Mouse (Mus musculus): ENCODE measurements around the gene Phf1.
"Not testable (repeated sequence)": the region's sequence is repeated elsewhere in the genome, so short reads cannot be mapped to it uniquely, and the experiment has no call there.

Phf1 gene

GRCm38 (mm10) chr17:26951406-26951805 is 18.6 kb downstream of the Phf1 start:
- DNase-seq (ENCODE audit: low spot score), result no peak

DNA sequence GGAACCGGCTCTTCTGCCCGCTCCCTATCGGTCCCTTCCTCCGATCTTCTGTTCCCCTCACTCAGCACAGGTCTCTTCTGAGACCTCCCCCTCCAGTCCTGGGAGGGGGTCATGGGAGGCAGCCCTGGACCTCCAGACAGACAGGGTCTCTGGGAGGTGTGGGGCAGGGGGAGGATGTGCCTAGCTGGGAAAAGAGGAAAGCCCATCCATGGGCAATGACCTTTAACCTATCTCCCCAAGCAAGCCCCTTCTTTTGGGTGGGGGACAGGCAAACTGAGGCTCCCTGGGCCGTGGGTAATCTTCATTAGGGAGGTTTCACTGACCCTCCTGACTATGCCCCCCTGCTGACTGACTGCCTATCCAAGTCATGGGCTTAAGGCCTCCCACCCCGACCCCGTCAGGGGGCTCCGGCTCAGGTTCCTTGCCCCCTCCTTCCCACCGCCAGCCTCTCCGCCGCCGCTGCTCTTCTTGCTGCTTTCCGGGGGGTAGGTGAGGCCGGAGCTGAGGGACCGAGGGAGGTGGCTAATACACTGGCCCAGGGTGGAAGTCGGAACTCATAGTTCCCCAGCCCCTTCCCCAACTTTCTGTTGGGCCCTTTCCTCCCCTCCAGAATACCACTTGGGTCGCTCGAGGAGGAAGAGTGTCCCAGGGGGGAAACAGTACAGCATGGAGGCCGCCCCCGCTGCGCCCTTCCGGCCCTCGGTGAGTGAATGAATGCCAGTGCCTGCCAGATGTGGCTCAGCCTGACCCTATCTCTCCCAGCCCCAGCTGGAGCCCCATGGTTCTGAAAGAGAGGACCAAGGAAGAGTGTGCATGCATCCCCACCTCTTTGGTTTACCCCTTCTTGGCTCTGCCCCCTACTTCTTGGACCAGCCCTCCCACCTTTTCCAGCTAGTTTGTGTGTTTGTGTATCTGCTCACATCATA is 19.4 kb downstream of the Phf1 start:
- no peak for DNase-seq (ENCODE audit: low spot score)

DNA sequence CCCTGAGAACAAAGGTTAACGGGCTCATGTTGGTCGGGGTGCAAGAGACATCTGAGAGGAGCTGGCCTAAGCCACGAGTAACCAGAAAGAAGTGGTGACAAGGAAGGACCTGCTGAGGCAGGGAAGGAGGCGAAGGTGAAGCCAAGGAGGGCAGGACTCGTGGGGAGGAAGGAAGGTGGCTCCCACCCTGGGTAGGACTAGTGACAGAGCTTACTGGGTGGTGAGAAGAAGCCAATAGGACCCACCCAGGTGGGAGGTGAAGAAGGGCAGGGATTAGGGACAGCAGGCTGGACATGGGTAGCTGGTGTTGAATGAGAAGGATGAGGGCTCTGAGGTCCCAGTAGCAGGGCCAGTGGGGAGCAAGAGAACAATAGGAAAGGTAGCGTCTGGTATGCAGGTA is 20.3 kb downstream of the Phf1 start:
- DNase-seq (ENCODE audit: low spot score), result no peak

DNA sequence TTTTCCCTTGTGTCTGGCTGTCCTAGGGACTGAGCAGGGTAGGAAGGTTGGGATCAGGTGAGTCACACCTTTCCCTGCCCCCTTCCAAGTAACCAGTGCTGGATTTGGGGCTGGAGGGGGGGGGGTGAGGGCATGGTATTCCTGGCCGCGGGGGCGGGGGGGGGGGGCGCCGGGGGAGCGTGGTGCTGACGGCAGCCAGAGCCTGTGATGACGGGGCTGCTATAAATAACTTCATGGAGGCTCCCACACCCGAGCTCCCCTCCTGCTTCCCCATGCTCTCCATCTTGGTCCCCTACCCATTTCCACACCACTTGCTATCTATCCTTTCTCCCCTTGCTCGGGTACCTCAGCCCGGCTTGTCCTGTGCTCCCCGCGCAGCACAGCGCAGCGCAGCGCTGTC is 20.9 kb downstream of the Phf1 start:
- DNase-seq (ENCODE audit: low spot score), result no peak

DNA sequence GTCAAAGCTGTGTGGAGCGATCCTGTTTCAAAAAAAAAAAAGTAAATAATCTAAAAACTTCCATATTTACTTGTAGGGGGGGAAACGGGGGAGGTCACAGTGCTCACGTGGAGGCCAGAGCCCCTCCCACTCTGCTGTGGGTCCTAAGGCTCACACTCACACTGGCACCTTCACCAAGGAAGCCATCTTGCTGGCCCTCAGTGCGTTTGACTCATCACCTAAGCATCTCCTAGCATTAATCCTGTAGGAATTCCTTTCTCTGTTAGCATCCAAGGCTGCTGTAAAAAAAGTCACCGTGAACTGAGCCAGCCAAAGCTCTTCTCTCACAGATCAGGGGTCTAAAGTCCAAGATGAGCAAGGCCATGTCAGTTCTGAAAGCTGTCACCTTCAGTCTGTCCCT is 23.5 kb downstream of the Phf1 start:
- DNase-seq (ENCODE audit: low spot score), result no peak

- DNase-seq (ENCODE audit: low spot score), result no peak
These were observed 24.0 kb downstream of the Phf1 start for GRCm38 (mm10) chr17:26956895-26957294.

GRCm38 (mm10) chr17:26957872-26958271 is 25.0 kb downstream of the Phf1 start:
- DNase-seq (ENCODE audit: low spot score), result no peak

DNA sequence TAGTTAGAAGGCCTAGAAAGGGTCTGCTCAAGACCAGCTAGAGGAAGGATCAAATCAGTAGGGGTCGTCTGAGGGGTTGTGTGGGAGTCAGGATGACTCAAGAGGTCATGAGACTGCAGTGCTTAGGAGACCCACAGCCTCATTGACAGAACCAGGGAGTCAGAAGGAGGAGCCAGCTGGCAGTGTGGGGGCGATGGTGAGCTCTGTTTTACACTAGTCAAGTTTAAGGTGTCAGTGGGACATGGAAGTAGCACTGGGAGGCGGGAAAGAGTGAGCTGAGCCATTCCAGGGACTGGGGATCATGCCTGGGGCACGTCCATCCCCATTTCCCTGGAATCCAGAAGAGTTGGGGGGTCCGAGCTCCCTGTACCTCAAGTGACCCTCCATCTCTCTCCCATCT is 26.0 kb downstream of the Phf1 start:
- DNase-seq (ENCODE audit: low spot score), result no peak

DNA sequence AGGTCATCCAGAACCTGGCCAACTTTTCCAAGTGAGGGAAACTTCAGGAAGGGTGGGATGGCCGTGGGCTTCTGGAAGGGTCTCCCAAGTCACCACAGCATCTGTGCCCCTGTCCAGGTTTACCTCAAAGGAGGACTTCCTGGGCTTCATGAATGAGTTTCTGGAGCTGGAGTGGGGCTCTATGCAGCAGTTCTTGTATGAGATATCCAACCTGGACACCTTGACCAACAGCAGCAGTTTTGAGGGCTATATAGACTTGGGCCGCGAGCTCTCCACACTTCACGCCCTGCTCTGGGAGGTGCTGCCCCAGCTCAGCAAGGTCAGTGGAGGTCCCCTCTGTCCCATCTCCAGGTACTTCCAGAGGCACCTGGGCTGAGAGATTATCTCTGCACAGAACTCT is 27.0 kb downstream of the Phf1 start:
- DNase-seq (ENCODE audit: low spot score), result no peak

DNA sequence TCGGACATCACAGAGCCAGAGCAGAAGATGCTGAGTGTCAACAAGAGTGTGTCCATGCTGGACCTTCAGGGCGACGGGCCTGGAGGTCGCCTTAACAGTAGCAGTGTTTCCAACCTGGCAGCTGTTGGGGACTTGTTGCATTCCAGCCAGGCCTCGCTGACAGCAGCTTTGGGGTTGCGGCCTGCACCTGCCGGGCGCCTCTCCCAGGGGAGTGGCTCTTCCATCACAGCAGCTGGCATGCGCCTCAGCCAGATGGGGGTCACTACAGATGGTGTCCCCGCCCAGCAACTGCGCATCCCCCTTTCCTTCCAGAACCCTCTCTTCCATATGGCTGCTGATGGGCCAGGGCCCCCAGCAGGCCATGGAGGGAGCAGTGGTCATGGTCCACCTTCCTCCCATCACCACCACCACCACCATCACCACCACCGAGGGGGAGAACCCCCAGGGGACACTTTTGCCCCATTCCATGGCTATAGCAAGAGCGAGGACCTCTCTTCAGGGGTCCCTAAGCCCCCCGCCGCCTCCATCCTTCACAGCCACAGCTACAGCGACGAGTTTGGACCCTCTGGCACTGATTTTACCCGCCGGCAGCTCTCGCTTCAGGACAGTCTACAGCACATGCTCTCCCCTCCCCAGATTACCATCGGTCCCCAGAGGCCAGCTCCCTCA is 28.9 kb downstream of the Phf1 start:
- no peak for DNase-seq (ENCODE audit: low spot score)

DNA sequence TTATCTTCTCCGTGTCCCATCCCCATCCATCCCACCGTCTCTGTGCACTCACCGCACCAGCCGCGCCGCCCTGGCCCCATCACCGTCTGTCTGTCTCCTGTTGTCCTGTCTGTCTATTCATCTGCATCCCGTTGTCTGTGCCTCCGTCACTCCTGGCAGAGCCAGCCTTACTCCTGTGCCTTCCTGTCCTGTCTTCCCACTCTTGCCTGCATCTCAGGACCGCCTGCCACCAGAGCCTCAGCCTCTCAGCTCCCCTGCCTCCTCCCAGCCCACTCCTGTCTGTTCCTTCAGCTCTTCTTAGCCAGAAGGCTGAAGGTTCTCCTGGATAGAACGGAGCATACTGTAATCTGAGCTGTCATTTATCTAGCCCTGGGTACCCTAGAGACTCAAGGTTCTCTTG is 34.1 kb downstream of the Phf1 start:
- no peak for DNase-seq (ENCODE audit: low spot score)

DNA sequence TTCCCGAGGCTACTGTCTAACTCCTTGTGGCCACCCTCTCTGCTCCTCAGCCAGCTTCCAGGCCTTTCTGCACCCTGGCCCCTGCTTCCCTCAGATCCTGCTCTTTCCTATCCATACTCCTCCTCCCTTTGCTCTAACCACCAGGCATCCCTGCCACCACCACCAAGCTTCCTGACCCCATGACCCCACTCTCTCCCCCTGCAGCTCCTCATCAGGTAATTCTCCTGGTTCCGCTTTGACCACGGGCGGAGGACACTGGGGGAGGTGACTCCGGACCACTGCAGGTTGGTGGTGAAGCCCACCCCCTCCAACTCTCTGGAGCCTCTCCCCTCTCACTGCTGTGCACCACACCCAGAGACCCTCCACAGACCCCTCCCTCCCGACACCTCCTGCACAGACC is 34.6 kb downstream of the Phf1 start:
- DNase-seq (ENCODE audit: low spot score), result no peak

GRCm38 (mm10) chr17:26968200-26968611 is 35.4 kb downstream of the Phf1 start:
- DNase-seq (ENCODE audit: low spot score), result no peak

GRCm38 (mm10) chr17:26969257-26969656 is 36.4 kb downstream of the Phf1 start:
- no peak for DNase-seq (ENCODE audit: low spot score)

DNA sequence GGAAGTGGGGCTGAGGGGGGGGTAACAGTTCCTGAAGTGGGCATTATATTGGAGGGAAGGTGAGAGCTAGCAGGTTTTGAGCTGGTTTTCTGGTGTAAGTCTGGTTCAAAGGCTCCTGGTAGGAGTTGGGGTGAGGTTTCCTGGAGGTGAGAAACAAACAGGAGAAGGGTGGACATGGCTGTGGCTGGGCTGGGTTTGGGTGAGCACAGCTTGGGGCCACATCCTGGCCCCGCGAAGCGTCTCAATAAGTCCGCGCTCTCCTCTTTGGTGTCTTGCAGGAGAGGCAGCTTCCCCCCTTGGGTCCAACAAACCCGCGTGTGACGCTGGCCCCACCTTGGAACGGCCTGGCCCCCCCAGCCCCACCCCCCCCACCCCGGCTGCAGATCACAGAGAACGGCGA is 37.4 kb downstream of the Phf1 start:
- DNase-seq (ENCODE audit: low spot score), result no peak

- DNase-seq (ENCODE audit: low spot score), result no peak
These were observed 38.5 kb downstream of the Phf1 start for GRCm38 (mm10) chr17:26971247-26971905.

DNA sequence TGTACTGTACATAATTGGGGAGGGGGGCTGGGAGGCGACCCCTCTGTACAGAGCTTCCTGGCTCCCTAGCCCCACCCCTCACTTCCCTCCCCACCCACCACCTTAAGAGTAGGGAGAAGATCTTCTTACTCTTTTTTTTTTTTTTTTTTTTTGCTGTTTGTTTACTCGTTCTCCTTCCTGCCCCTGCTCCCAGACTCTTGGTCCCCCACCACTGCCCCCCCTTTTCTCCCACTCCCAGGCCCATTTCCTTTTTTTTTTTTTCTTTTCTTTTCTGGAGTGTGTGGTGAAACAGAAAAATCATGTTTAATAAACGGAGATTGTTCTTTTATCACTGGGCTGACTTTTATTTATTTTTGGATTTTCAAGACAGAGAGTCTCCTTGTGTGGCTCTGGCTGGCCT is 39.3 kb downstream of the Phf1 start:
- DNase-seq (ENCODE audit: low spot score), result no peak

- peak; percentile 98 for DNase-seq (ENCODE audit: low spot score)
These were observed 40.1 kb downstream of the Phf1 start, which contains the start of gene Zbtb9 for GRCm38 (mm10) chr17:26972703-26973574. Gene Zbtb9 (plus strand): TSS chr17:26973167.

GRCm38 (mm10) chr17:26974547-26974946 is 41.7 kb downstream of the Phf1 start:
- no peak for DNase-seq (ENCODE audit: low spot score)

- no peak for DNase-seq (ENCODE audit: low spot score)
These were observed 42.6 kb downstream of the Phf1 start for GRCm38 (mm10) chr17:26975415-26975814.

GRCm38 (mm10) chr17:26977354-26977753 is 44.5 kb downstream of the Phf1 start:
- not testable (repeated sequence) for DNase-seq (ENCODE audit: low spot score)

GRCm38 (mm10) chr17:26979426-26979825 is 46.6 kb downstream of the Phf1 start:
- no peak for DNase-seq (ENCODE audit: low spot score)
